Mouse (Mus musculus): ENCODE results near the gene Btg3. TPM values are rescaled to one million over a fixed set of nuclear protein-coding genes. Genes with fewer than 3 reads are reported as not detected.
A peak's percentile ranks its signal among the peaks of the same experiment; 100 is the strongest.

Gene Btg3
- polyA plus RNA-seq, 1 experiment from 2014 or later, result 23.3 TPM

DNA sequence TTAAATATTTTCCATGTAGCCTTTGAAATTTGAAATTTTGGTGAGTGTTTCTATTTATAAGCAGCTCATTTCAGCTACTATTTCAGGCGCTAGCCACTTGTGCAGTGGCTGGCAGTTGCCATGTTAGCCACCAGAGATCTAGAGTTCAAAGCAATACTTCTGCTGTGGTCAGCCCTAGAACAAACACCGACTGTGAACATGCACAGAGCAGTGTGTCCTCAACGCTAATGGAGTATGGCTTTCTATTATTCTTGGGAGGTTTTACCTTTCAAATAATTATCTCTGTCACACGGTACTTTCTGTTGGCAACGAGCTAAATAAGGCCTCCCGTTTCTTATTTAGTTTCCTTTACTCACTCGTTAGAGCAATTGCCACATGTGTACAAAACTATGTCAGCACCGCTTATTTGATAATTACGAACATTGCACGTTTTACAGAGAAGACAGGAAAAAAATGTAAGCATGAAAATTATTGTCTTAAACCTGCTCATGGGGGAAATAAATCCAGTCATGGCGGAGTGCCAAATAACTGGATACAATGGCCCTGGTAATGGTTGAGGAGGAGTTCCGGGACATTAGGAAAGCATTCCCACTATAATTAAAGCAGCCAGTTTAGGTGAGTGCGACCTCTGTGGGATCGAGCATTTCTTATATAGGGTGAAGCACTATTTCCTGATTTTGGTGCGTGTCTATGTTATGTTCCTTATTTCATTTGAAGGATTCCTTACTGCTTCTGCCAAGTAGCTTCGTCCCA, 63.7 kb downstream of the Btg3 start:
- H3K27ac ChIP-seq (ENCODE audit: low read length), result no peak overlapping the region
- peak overlapping the region; percentile 4 for H3K4me3 ChIP-seq (replicated peaks; ENCODE audit: low read length)
- peak overlapping the region; percentile 52 for H3K4me2 ChIP-seq (ENCODE audit: low read length)
- H3K4me1 ChIP-seq (replicated peaks; ENCODE audit: control insufficient read depth, insufficient read depth, low read length), result peaks cover 23% of the 10 kb centered on the region
- H3K36me3 ChIP-seq (ENCODE audit: control insufficient read depth, insufficient read depth), result no peaks in the 10 kb centered on the region
- 8% methylated on average over 16 of the region's 16 CpGs for WGBS
- no peaks in the 10 kb centered on the region for H3K27me3 ChIP-seq (replicated peaks; ENCODE audit: control insufficient read depth, insufficient read depth, low read length)
- no peaks in the 10 kb centered on the region for H3K9me3 ChIP-seq (ENCODE audit: control insufficient read depth, low read length)
- no peak overlapping the region for H3K9ac ChIP-seq (replicated peaks; ENCODE audit: low read depth, low read length)
- ATAC-seq, result peak; percentile 61

GRCm38 (mm10) chr16:78309258-78309657, 67.7 kb downstream of the Btg3 start:
- H3K27me3 ChIP-seq (replicated peaks; ENCODE audit: control insufficient read depth, insufficient read depth, low read length), result no peaks in the 10 kb centered on the region
- no peak for ATAC-seq
- H3K36me3 ChIP-seq (ENCODE audit: control insufficient read depth, insufficient read depth), result no peaks in the 10 kb centered on the region
- no peak overlapping the region for H3K27ac ChIP-seq (ENCODE audit: low read length)
- no peaks in the 10 kb centered on the region for H3K9me3 ChIP-seq (ENCODE audit: control insufficient read depth, low read length)
- H3K4me1 ChIP-seq (replicated peaks; ENCODE audit: control insufficient read depth, insufficient read depth, low read length), result peaks cover 25% of the 10 kb centered on the region
- H3K4me3 ChIP-seq (replicated peaks; ENCODE audit: low read length), result no peak overlapping the region
- 90% methylated on average over 6 of the region's 6 CpGs for WGBS
- H3K9ac ChIP-seq (replicated peaks; ENCODE audit: low read depth, low read length), result no peak overlapping the region
- no peak overlapping the region for H3K4me2 ChIP-seq (ENCODE audit: low read length)

DNA sequence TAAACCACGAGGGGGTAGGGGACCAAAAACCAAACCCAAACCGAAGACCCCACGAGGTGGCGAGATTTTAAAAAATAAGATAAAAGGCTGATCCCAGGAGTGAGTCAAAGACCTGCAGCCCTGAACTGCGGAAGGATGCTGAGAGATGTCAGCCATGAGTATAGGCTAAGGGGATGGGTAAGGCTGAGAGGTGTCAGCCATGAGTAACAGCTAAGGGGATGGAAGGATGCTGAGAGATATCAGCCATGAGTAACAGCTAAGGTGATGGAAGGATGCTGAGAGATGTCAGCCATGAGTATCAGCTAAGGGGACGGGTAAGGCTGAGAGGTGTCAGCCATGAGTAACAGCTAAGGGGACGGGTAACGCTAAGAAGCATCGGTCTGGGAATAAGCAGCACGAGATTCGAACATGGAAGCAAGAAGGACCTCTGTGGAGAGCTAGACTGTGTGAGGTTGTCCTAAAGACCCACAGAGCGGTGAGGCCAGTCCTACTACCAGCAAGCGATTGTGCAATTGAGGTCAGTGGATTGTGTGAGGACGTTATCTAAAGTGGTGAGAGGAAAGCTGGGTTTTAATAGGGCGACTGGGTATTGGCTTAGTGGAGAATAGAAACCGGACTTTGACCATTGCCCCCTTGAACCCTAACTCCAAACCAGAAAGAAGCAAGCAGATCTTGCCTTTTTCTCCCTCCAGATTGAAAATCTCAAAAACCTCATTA, 69.4 kb downstream of the Btg3 start:
- H3K9ac ChIP-seq (replicated peaks; ENCODE audit: low read depth, low read length), result no peak overlapping the region
- H3K9me3 ChIP-seq (ENCODE audit: control insufficient read depth, low read length), result no peaks in the 10 kb centered on the region
- no peaks in the 10 kb centered on the region for H3K27me3 ChIP-seq (replicated peaks; ENCODE audit: control insufficient read depth, insufficient read depth, low read length)
- peaks cover 24% of the 10 kb centered on the region for H3K4me1 ChIP-seq (replicated peaks; ENCODE audit: control insufficient read depth, insufficient read depth, low read length)
- H3K36me3 ChIP-seq (ENCODE audit: control insufficient read depth, insufficient read depth), result no peaks in the 10 kb centered on the region
- no peak overlapping the region for H3K27ac ChIP-seq (ENCODE audit: low read length)
- ATAC-seq, result no peak
- H3K4me2 ChIP-seq (ENCODE audit: low read length), result no peak overlapping the region
- no peak overlapping the region for H3K4me3 ChIP-seq (replicated peaks; ENCODE audit: low read length)
- 97% methylated on average over 16 of the region's 16 CpGs for WGBS

DNA sequence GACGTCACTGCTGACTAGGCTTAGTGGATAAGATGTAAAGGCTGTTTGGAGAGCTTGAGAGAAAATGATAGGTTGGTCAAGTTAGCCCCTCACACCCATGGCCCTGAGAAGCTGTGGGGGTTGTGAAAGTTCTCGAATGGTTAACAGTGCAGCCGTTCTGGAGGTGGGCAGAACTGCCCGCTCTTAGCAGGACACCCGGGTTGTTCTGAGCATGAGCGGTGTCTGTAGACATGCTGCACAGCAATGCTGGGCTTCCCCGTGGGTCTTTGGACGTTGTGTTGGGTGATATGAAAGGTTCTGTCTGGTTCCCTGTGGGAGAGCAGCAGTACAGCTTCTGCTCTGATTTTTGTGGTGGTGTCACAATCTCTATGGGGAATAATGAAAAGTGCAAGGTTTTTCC, 70.4 kb downstream of the Btg3 start:
- 89% methylated on average over 8 of the region's 8 CpGs for WGBS
- Histone ChIP-seq H3K9me3 (ENCODE audit: control insufficient read depth, low read length) (no peaks in the 10 kb centered on the region), H3K4me3 (replicated peaks; ENCODE audit: low read length) (no peak overlapping the region), H3K27me3 (replicated peaks; ENCODE audit: control insufficient read depth, insufficient read depth, low read length) (no peaks in the 10 kb centered on the region), H3K4me2 (ENCODE audit: low read length) (no peak overlapping the region), H3K4me1 (replicated peaks; ENCODE audit: control insufficient read depth, insufficient read depth, low read length) (peaks cover 21% of the 10 kb centered on the region), H3K9ac (replicated peaks; ENCODE audit: low read depth, low read length) (no peak overlapping the region), H3K36me3 (ENCODE audit: control insufficient read depth, insufficient read depth) (no peaks in the 10 kb centered on the region), H3K27ac (ENCODE audit: low read length) (no peak overlapping the region)
- ATAC-seq, result no peak

GRCm38 (mm10) chr16:78305606-78306100, 71.3 kb downstream of the Btg3 start:
- ATAC-seq, result no peak
- Histone ChIP-seq H3K36me3 (ENCODE audit: control insufficient read depth, insufficient read depth) (no peaks in the 10 kb centered on the region), H3K4me3 (replicated peaks; ENCODE audit: low read length) (no peak overlapping the region), H3K4me2 (ENCODE audit: low read length) (no peak overlapping the region), H3K9ac (replicated peaks; ENCODE audit: low read depth, low read length) (no peak overlapping the region), H3K9me3 (ENCODE audit: control insufficient read depth, low read length) (no peaks in the 10 kb centered on the region), H3K4me1 (replicated peaks; ENCODE audit: control insufficient read depth, insufficient read depth, low read length) (peaks cover 26% of the 10 kb centered on the region), H3K27ac (ENCODE audit: low read length) (no peak overlapping the region), H3K27me3 (replicated peaks; ENCODE audit: control insufficient read depth, insufficient read depth, low read length) (no peaks in the 10 kb centered on the region)
- 84% methylated on average over 12 of the region's 12 CpGs for WGBS

GRCm38 (mm10) chr16:78302678-78303050, 74.3 kb downstream of the Btg3 start:
- Histone ChIP-seq H3K4me3 (replicated peaks; ENCODE audit: low read length) (peak overlapping the region; percentile 98), H3K36me3 (ENCODE audit: control insufficient read depth, insufficient read depth) (no peaks in the 10 kb centered on the region), H3K4me1 (replicated peaks; ENCODE audit: control insufficient read depth, insufficient read depth, low read length) (peaks cover 26% of the 10 kb centered on the region), H3K27ac (ENCODE audit: low read length) (peak overlapping the region; percentile 95; the same call in 1 of the 2 replicates), H3K27me3 (replicated peaks; ENCODE audit: control insufficient read depth, insufficient read depth, low read length) (no peaks in the 10 kb centered on the region), H3K9ac (replicated peaks; ENCODE audit: low read depth, low read length) (peak overlapping the region; percentile 95), H3K4me2 (ENCODE audit: low read length) (peak overlapping the region; percentile 90), H3K9me3 (ENCODE audit: control insufficient read depth, low read length) (no peaks in the 10 kb centered on the region)
- ATAC-seq, result no peak
- WGBS, result 2% methylated on average over 10 of the region's 10 CpGs

DNA sequence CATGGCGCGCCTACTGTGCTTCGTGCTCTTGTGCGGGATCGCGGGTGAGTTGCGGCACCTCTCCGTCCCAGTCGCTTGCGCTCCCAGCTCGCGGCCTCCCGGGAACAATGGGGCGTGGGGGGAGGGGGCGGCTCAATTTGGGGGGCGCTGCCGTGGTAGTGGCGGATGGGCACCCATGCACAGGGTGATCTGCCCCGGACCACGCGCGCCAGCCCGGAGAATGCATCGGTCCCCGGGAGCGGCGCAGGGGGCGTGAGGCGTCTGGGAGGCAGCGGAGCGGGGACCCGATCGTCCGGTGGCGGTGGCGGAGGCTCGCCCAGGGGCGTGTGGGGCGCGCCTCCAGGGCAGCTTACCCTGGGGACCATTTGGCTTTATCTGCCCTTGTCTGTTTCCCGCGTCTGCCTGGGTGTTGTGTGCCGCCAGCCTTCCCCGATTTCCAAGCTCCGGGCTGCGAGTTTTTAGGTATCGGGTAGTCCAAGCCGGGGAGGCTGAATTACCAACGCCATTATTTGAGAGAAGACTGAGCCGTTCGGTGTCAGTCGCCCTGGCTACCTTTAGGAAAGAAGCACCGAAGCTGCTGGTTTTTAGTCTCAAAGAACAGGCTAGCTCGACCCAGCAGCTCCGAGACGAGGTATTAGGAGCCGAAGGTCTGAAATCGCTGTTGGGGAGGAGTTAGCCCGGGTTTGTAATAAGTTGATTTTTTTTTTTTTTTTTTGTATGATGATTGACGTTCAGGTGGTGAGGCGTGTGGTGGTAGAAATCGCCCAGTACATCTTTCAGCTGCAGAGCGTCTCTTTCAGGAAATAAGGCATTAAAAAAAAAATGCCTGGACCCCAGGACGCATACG, 74.9 kb downstream of the Btg3 start:
- H3K27me3 ChIP-seq (replicated peaks; ENCODE audit: control insufficient read depth, insufficient read depth, low read length), result no peaks in the 10 kb centered on the region
- no peaks in the 10 kb centered on the region for H3K36me3 ChIP-seq (ENCODE audit: control insufficient read depth, insufficient read depth)
- peak overlapping the region; percentile 98 for H3K4me3 ChIP-seq (replicated peaks; ENCODE audit: low read length)
- peak; percentile 60; the same call in 1 of the 2 replicates for ATAC-seq
- peak overlapping the region; percentile 95 for H3K9ac ChIP-seq (replicated peaks; ENCODE audit: low read depth, low read length)
- peak overlapping the region; percentile 95 for H3K27ac ChIP-seq (ENCODE audit: low read length)
- peak overlapping the region; percentile 90 for H3K4me2 ChIP-seq (ENCODE audit: low read length)
- H3K4me1 ChIP-seq (replicated peaks; ENCODE audit: control insufficient read depth, insufficient read depth, low read length), result peaks cover 26% of the 10 kb centered on the region
- no peaks in the 10 kb centered on the region for H3K9me3 ChIP-seq (ENCODE audit: control insufficient read depth, low read length)
- WGBS, result under 1% methylated on average over 58 of the region's 65 CpGs

- peaks cover 26% of the 10 kb centered on the region for H3K4me1 ChIP-seq (replicated peaks; ENCODE audit: control insufficient read depth, insufficient read depth, low read length)
- H3K9me3 ChIP-seq (ENCODE audit: control insufficient read depth, low read length), result no peaks in the 10 kb centered on the region
- H3K4me2 ChIP-seq (ENCODE audit: low read length), result peak within 1 kb of the TSS; percentile 90
- peak within 1 kb of the TSS; percentile 95 for H3K9ac ChIP-seq (replicated peaks; ENCODE audit: low read depth, low read length)
- H3K27me3 ChIP-seq (replicated peaks; ENCODE audit: control insufficient read depth, insufficient read depth, low read length), result no peaks in the 10 kb centered on the region
- WGBS, result under 1% methylated on average over 33 of the region's 34 CpGs
- H3K36me3 ChIP-seq (ENCODE audit: control insufficient read depth, insufficient read depth), result no peaks in the 10 kb centered on the region
- peak within 1 kb of the TSS; percentile 95 for H3K27ac ChIP-seq (ENCODE audit: low read length)
- ATAC-seq, result peak; percentile 97
- peak within 1 kb of the TSS; percentile 98 for H3K4me3 ChIP-seq (replicated peaks; ENCODE audit: low read length)
Measured at GRCm38 (mm10) chr16:78301183-78301830, 75.7 kb downstream of the Btg3 start, which contains the start of gene Cxadr. Cxadr (plus strand) TSS chr16:78301489.

All from forebrain, embryonic 16.5 days (tissue).